Mouse (Mus musculus): Measurements from ENCODE around the gene Galntl6.

- no peak for TF ChIP-seq POLR2A (IDR thresholded peaks at IDR 0.05; ENCODE audit: borderline replicate concordance, control insufficient read depth, low read depth, low read length)
- no peak for TF ChIP-seq CTCF (IDR thresholded peaks at IDR 0.05; ENCODE audit: control insufficient read depth, insufficient read depth, low read length)
These were observed 220.7 kb downstream of the Galntl6 start for GRCm38 (mm10) chr8:58691761-58692160.
